Mouse (Mus musculus): ENCODE measurements around the gene Cdc27. TPM values are rescaled to one million over a fixed set of nuclear protein-coding genes. Genes with fewer than 3 reads are reported as not detected.

The Cdc27 gene
- polyA plus RNA-seq, 1 experiment from 2014 or later: 17.5 TPM

DNA sequence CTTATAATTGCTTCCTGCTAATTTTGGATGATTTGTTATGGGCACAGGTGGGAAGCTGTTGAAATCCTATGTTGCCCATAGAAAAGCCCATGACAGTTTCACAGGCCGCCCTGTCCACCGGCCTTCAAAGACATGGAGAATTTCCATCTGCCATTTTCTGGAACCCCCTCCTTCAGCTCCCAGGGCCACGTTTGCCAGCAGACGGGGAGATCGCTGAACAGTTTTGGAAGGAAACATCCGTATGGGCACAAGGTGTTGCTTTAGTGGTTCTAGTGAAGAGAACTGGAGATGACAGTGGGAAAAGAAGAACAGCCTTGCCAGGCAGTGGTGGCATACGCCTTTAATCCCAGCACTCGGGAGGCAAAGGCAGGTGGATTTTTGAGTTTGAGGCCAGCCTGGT is 68.4 kb downstream of the Cdc27 start:
- no peaks in the 10 kb centered on the region for H3K4me1 ChIP-seq (ENCODE audit: control insufficient read depth, low read depth, low read length)
- no peak overlapping the region for H3K27ac ChIP-seq (ENCODE audit: low read length)
- no peak overlapping the region for H3K9ac ChIP-seq (ENCODE audit: low read depth, low read length)
- ATAC-seq (ENCODE audit: low read depth): no peak
- no peaks in the 10 kb centered on the region for H3K36me3 ChIP-seq (ENCODE audit: control insufficient read depth, insufficient read depth)
- no peaks in the 10 kb centered on the region for H3K27me3 ChIP-seq (ENCODE audit: control insufficient read depth, insufficient read depth, low read depth, low read length)
- no peak overlapping the region for H3K4me3 ChIP-seq (ENCODE audit: low read depth, low read length)
- 65% methylated on average over 8 of the region's 8 CpGs for WGBS (ENCODE audit: insufficient replicate concordance)
- H3K9me3 ChIP-seq (replicated peaks; ENCODE audit: control insufficient read depth, low read length): no peaks in the 10 kb centered on the region
- no peak overlapping the region for H3K4me2 ChIP-seq (ENCODE audit: low read depth, low read length)

DNA sequence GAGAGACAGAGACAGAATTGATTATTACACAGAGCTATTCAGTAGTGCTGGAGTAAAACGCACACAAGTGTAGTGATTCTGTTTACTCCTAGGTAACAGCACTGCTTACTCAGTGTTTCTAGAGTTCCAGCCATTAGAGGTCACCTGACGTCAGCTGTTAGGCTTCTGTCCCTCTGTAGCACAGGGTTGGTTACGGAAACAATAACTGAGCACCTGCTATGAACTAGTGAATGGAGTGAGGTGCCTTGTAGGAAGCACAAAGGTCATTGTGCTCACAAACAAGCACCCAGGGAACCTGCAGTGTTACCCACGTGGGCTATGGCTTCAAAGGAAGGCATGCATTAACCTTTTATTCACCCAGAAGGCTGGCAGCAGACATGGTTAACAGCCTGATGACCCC is 70.9 kb downstream of the Cdc27 start:
- 49% methylated on average over 4 of the region's 4 CpGs for WGBS (ENCODE audit: insufficient replicate concordance)
- Histone ChIP-seq H3K4me2 (ENCODE audit: low read depth, low read length) (no peak overlapping the region), H3K9ac (ENCODE audit: low read depth, low read length) (no peak overlapping the region), H3K4me3 (ENCODE audit: low read depth, low read length) (no peak overlapping the region), H3K27me3 (ENCODE audit: control insufficient read depth, insufficient read depth, low read depth, low read length) (no peaks in the 10 kb centered on the region), H3K36me3 (ENCODE audit: control insufficient read depth, insufficient read depth) (no peaks in the 10 kb centered on the region), H3K4me1 (ENCODE audit: control insufficient read depth, low read depth, low read length) (no peaks in the 10 kb centered on the region), H3K9me3 (replicated peaks; ENCODE audit: control insufficient read depth, low read length) (no peaks in the 10 kb centered on the region), H3K27ac (ENCODE audit: low read length) (no peak overlapping the region)
- ATAC-seq (ENCODE audit: low read depth): no peak

DNA sequence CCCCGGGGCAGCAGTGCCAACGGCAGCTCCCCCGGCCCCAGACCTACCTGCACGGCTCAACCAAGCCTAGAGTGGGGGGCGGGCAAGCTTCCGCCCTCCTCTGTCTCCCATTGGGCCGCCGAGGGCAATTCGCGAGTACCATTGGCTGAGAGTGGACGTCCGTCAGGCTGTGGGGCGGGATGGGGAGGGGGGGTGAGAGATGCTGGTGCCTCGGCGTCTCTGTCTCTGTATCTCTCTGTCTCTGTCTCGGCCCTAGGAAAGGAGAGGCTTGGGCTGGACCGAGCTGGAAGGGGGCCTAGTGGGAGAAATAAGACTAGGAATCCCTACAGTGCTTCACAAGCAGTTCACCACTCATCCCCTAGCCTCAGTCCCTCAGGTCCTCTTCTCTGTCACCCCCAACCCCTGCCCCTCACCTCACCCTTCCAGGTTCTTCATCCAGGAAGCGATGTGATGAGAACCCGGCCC is 81.0 kb downstream of the Cdc27 start:
- Histone ChIP-seq H3K9me3 (replicated peaks; ENCODE audit: control insufficient read depth, low read length) (no peaks in the 10 kb centered on the region), H3K36me3 (ENCODE audit: control insufficient read depth, insufficient read depth) (no peaks in the 10 kb centered on the region), H3K9ac (ENCODE audit: low read depth, low read length) (peak overlapping the region; percentile 91), H3K4me2 (ENCODE audit: low read depth, low read length) (peak overlapping the region; percentile 95), H3K4me3 (ENCODE audit: low read depth, low read length) (peak overlapping the region; percentile 95), H3K27me3 (ENCODE audit: control insufficient read depth, insufficient read depth, low read depth, low read length) (no peaks in the 10 kb centered on the region), H3K27ac (ENCODE audit: low read length) (peak overlapping the region; percentile 64), H3K4me1 (ENCODE audit: control insufficient read depth, low read depth, low read length) (peaks cover 9% of the 10 kb centered on the region)
- ATAC-seq (ENCODE audit: low read depth): peak; percentile 100
- 0% methylated on average over 18 of the region's 19 CpGs for WGBS (ENCODE audit: insufficient replicate concordance)

DNA sequence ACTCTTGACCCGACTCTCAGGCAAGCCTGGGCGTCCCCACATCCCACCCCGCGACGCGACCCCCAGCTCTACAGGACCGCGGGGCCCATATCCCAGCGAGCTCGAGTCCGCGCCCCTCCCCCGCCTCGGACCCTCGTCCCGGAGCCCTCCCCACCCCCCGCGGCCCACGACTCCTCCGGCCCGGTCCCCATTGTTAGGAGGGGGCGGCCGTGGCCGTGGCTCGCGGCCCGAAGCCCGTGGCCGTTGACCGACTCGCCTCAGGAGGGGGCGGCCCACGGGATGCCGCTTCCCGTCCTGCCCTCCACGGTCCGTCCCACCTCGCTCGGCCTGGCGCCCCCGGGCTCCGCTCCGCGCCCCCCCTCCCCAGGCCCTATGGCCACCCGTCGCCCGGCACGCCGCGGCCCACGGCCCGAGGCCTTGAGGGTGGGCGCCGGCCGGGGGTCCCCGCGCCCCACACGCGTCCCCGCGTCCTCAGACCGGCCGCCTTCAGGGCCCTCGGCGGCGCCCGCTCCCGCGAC is 81.6 kb downstream of the Cdc27 start, which contains the start of gene Kansl1:
Gene Kansl1, minus strand, starts transcription at position 111 of the 518 bp plus-strand sequence.
- Histone ChIP-seq H3K4me1 (ENCODE audit: control insufficient read depth, low read depth, low read length) (peaks cover 9% of the 10 kb centered on the region), H3K9me3 (replicated peaks; ENCODE audit: control insufficient read depth, low read length) (no peaks in the 10 kb centered on the region), H3K27me3 (ENCODE audit: control insufficient read depth, insufficient read depth, low read depth, low read length) (no peaks in the 10 kb centered on the region), H3K4me2 (ENCODE audit: low read depth, low read length) (peak within 1 kb of the TSS; percentile 95), H3K27ac (ENCODE audit: low read length) (peak within 1 kb of the TSS; percentile 64), H3K9ac (ENCODE audit: low read depth, low read length) (peak within 1 kb of the TSS; percentile 91), H3K36me3 (ENCODE audit: control insufficient read depth, insufficient read depth) (no peaks in the 10 kb centered on the region), H3K4me3 (ENCODE audit: low read depth, low read length) (peak within 1 kb of the TSS; percentile 95)
- peak; percentile 63 for ATAC-seq (ENCODE audit: low read depth)
- under 1% methylated on average over 51 of the region's 69 CpGs for WGBS (ENCODE audit: insufficient replicate concordance)

DNA sequence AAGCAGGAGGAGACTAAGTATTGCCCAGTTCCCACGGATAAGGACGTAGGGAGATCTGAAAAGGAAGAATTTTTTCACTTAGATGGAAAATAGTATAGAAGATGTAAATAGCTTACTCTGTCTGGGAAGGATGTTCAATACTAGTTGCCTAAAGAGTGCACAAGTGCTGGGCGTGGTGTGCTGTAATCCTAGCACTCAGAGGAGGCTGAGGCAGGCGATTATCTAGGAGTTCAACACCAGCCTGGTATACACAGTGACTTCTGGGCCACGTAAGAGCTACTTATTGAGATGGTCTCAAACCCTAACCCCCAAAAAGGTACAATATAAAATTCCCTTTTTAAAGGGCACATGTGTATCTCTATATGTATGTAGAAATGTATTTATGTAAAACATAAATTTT is 82.7 kb downstream of the Cdc27 start:
- no peaks in the 10 kb centered on the region for H3K9me3 ChIP-seq (replicated peaks; ENCODE audit: control insufficient read depth, low read length)
- no peak overlapping the region for H3K4me2 ChIP-seq (ENCODE audit: low read depth, low read length)
- WGBS (ENCODE audit: insufficient replicate concordance): 54% methylated on average over 5 of the region's 5 CpGs
- H3K27me3 ChIP-seq (ENCODE audit: control insufficient read depth, insufficient read depth, low read depth, low read length): no peaks in the 10 kb centered on the region
- H3K36me3 ChIP-seq (ENCODE audit: control insufficient read depth, insufficient read depth): no peaks in the 10 kb centered on the region
- no peak; the same call in 1 of the 2 replicates for ATAC-seq (ENCODE audit: low read depth)
- no peak overlapping the region for H3K27ac ChIP-seq (ENCODE audit: low read length)
- H3K9ac ChIP-seq (ENCODE audit: low read depth, low read length): no peak overlapping the region
- peaks cover 9% of the 10 kb centered on the region for H3K4me1 ChIP-seq (ENCODE audit: control insufficient read depth, low read depth, low read length)
- H3K4me3 ChIP-seq (ENCODE audit: low read depth, low read length): no peak overlapping the region

DNA sequence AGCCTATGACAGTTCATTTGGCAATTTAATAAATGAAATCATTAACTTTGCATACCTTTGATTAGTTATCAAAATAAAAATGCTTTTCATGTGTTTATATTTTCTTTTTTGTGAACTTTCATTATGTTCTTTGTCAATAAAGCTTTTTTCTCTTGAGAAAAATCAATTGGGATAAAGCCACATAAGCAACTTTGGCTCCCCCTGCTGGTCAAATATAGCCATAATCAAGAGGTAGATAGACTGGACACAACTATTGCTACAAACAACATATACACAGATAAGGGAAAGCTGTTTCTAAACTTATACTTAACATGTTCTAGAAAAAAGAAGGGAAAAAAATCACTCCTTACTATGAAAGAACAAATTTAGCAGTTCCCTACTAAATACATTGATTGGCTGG is 88.9 kb downstream of the Cdc27 start:
- Histone ChIP-seq H3K4me2 (ENCODE audit: low read depth, low read length) (no peak overlapping the region), H3K36me3 (ENCODE audit: control insufficient read depth, insufficient read depth) (no peaks in the 10 kb centered on the region; the same call in 1 of the 2 replicates), H3K4me3 (ENCODE audit: low read depth, low read length) (no peak overlapping the region), H3K9ac (ENCODE audit: low read depth, low read length) (no peak overlapping the region), H3K27ac (ENCODE audit: low read length) (no peak overlapping the region), H3K4me1 (ENCODE audit: control insufficient read depth, low read depth, low read length) (no peaks in the 10 kb centered on the region; the same call in 1 of the 2 replicates), H3K27me3 (ENCODE audit: control insufficient read depth, insufficient read depth, low read depth, low read length) (no peaks in the 10 kb centered on the region), H3K9me3 (replicated peaks; ENCODE audit: control insufficient read depth, low read length) (no peaks in the 10 kb centered on the region)
- ATAC-seq (ENCODE audit: low read depth): no peak

DNA sequence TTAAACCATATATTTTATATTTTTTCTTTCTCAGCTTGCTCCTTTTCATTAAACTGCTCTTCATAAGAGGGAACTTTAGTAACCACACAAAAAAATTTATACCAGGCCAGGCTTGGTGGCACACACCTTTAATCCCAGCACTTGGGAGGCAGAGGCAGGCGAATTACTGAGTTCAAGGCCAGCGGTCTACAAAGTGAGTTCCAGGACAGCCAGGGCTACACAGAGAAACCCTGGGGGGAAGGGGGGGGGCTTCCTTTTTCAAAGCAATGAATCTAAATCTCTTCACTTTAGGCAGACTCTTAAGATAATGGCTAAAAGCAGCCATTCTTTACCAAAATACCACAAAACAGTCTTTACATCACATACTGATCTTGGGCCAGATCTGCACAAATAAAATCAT is 90.7 kb downstream of the Cdc27 start:
- H3K36me3 ChIP-seq (ENCODE audit: control insufficient read depth, insufficient read depth): no peaks in the 10 kb centered on the region; the same call in 1 of the 2 replicates
- H3K4me1 ChIP-seq (ENCODE audit: control insufficient read depth, low read depth, low read length): no peaks in the 10 kb centered on the region; the same call in 1 of the 2 replicates
- no peak overlapping the region for H3K4me3 ChIP-seq (ENCODE audit: low read depth, low read length)
- no peak overlapping the region for H3K4me2 ChIP-seq (ENCODE audit: low read depth, low read length)
- H3K9me3 ChIP-seq (replicated peaks; ENCODE audit: control insufficient read depth, low read length): no peaks in the 10 kb centered on the region
- no peak overlapping the region for H3K27ac ChIP-seq (ENCODE audit: low read length)
- ATAC-seq (ENCODE audit: low read depth): no peak
- 74% methylated on average over 2 of the region's 2 CpGs for WGBS (ENCODE audit: insufficient replicate concordance)
- no peaks in the 10 kb centered on the region for H3K27me3 ChIP-seq (ENCODE audit: control insufficient read depth, insufficient read depth, low read depth, low read length)
- H3K9ac ChIP-seq (ENCODE audit: low read depth, low read length): no peak overlapping the region

DNA sequence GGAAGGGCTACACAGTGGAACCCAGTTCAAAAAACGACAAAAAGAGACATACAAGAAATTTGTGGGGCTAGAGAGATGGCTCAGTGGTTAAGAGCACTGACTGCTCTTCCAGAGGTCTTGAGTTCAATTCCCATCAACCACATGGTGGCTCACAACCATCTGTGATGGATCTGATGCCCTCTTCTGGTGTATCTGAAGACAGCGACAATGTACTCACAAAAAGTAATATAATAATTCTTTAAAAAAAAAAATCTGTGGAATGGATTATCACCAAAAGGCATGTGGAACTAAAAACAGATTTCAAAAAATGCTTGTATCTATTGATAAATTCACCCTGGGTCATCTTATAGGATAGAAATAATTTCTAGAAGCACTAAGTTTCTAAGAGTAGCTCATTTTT is 91.9 kb downstream of the Cdc27 start:
- no peak for ATAC-seq (ENCODE audit: low read depth)

More for the DNA sequence above, 91.9 kb downstream of the Cdc27 start:
- no peaks in the 10 kb centered on the region for H3K9me3 ChIP-seq (replicated peaks; ENCODE audit: control insufficient read depth, low read length)
- no peaks in the 10 kb centered on the region; the same call in 1 of the 2 replicates for H3K4me1 ChIP-seq (ENCODE audit: control insufficient read depth, low read depth, low read length)
- H3K4me2 ChIP-seq (ENCODE audit: low read depth, low read length): no peak overlapping the region
- no peaks in the 10 kb centered on the region for H3K27me3 ChIP-seq (ENCODE audit: control insufficient read depth, insufficient read depth, low read depth, low read length)
- no peak overlapping the region for H3K4me3 ChIP-seq (ENCODE audit: low read depth, low read length)
- no peaks in the 10 kb centered on the region; the same call in 1 of the 2 replicates for H3K36me3 ChIP-seq (ENCODE audit: control insufficient read depth, insufficient read depth)
- no peak overlapping the region for H3K27ac ChIP-seq (ENCODE audit: low read length)
- WGBS (ENCODE audit: insufficient replicate concordance): 58% methylated on average over 2 of the region's 2 CpGs
- no peak overlapping the region for H3K9ac ChIP-seq (ENCODE audit: low read depth, low read length)

Data from liver, embryonic 16.5 days (tissue).